Mouse (Mus musculus) limb, embryonic 12.5 days (tissue): ENCODE measurements at regions not wholly inside any gene's neighbourhood (a gene's known extent, or its start where the extent isn't known, plus 50 kb on each side); places are given as distances from the start of the nearest gene placed in this dataset.

Source experiments
- ATAC-seq: fragments of 200-750 bp; cut with Nextera tagmentation; 2 replicates; pipeline ENCODE4 v1.8.0; 2017; ENCODE audit warnings: low read depth, moderate TSS enrichment; ENCODE audit not compliant: insufficient number of reproducible peaks, insufficient read depth, low FRiP score, low TSS enrichment
- H3K27ac ChIP-seq: fragments of 300-500 bp; sonication (generic); 2 replicates; pipeline ENCODE4 v1.5.1; 2016; ENCODE audit warnings: mild to moderate bottlenecking, moderate library complexity
- H3K27me3 ChIP-seq: fragments of 300-500 bp; sonication (generic); 2 replicates; pipeline ENCODE4 v1.6.1; 2016; ENCODE audit warnings: mild to moderate bottlenecking, moderate library complexity
- H3K36me3 ChIP-seq: fragments of 300-500 bp; sonication (generic); 2 replicates; pipeline ENCODE4 v1.6.1; 2016; ENCODE audit warnings: mild to moderate bottlenecking, moderate library complexity
- H3K4me1 ChIP-seq: fragments of 300-500 bp; sonication (generic); replicated peaks from 2 replicates; pipeline ENCODE4 v1.6.1; 2016
- H3K4me2 ChIP-seq: fragments of 300-500 bp; sonication (generic); 2 replicates; pipeline ENCODE4 v1.6.1; 2016; ENCODE audit warnings: mild to moderate bottlenecking, moderate library complexity
- H3K4me3 ChIP-seq: fragments of 300-500 bp; sonication (generic); replicated peaks from 2 replicates; pipeline ENCODE4 v1.5.1; 2016; ENCODE audit warnings: mild to moderate bottlenecking
- H3K9ac ChIP-seq: fragments of 300-500 bp; sonication (generic); replicated peaks from 2 replicates; pipeline ENCODE4 v1.6.1; 2016; ENCODE audit warnings: mild to moderate bottlenecking, moderate library complexity
- H3K9me3 ChIP-seq: fragments of 300-500 bp; sonication (generic); 2 replicates; pipeline ENCODE4 v1.6.1; 2016; ENCODE audit warnings: mild to moderate bottlenecking, moderate library complexity
- WGBS: fragments of 180-500 bp; shearing (Covaris S2); methylation state at CpG from one replicate; pipeline ENCODE4 v1.1.7; 2016; 5-methylcytosine and 5-hydroxymethylcytosine counted together

- Histone ChIP-seq H3K4me2 (no peak overlapping the region), H3K36me3 (no peaks in the 10 kb centered on the region), H3K9me3 (no peaks in the 10 kb centered on the region), H3K27ac (no peak overlapping the region), H3K9ac (no peak overlapping the region), H3K4me1 (no peaks in the 10 kb centered on the region), H3K4me3 (no peak overlapping the region), H3K27me3 (no peaks in the 10 kb centered on the region)
- ATAC-seq = no peak
- WGBS = 77% methylated on average over 5 of the region's 5 CpGs
Observed at GRCm38 (mm10) chr8:56767034-56767433, 216.1 kb downstream of the Fbxo8 start.

- no peak overlapping the region for H3K27ac ChIP-seq
- WGBS = 72% methylated on average over 2 of the region's 2 CpGs
- no peaks in the 10 kb centered on the region for H3K27me3 ChIP-seq
- no peak for ATAC-seq
- H3K4me3 ChIP-seq = no peak overlapping the region
- no peak overlapping the region for H3K9ac ChIP-seq
- H3K9me3 ChIP-seq = no peaks in the 10 kb centered on the region
- no peak overlapping the region for H3K4me2 ChIP-seq
- H3K36me3 ChIP-seq = no peaks in the 10 kb centered on the region
- no peaks in the 10 kb centered on the region for H3K4me1 ChIP-seq
Observed at GRCm38 (mm10) chr8:56784441-56784840, 233.6 kb downstream of the Fbxo8 start.

DNA sequence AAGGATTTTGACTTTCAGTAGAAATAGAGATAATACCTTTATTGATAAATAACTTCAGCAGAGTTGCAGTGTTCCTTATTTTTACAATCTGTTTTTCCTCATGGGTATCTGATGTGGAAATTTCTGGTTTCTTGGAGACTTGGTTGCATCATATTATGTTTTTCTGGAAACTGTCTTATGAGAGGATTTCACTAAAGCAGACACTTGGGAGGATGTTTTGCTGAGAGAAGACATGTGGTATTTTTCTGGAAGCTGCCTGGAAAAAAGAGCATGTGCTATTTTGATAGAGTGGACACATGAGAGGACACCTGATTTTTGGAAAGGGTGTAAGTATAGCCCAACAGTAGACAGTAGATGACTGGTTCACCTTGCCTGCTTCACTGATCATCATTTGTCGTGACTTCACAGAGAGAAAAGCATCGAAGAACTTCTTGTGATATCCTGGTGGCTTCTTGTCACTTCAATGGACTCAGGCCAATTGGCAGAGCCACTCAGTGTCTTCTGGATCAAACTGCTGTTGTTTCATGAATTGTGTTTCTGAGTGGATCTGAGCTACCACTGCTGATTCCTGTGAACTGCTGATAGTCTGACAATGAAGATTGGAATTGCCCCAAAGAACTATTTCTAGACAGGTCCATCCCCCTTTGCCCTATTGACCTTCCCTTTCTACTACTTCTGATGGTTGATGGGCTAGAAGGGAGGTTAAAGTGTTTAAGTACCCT is 238.8 kb downstream of the Fbxo8 start:
- H3K9me3 ChIP-seq = no peaks in the 10 kb centered on the region
- H3K27me3 ChIP-seq = no peaks in the 10 kb centered on the region
- no peak overlapping the region for H3K27ac ChIP-seq
- no peaks in the 10 kb centered on the region for H3K36me3 ChIP-seq
- no peak for ATAC-seq
- 87% methylated on average over 2 of the region's 2 CpGs for WGBS
- no peak overlapping the region for H3K9ac ChIP-seq
- no peaks in the 10 kb centered on the region for H3K4me1 ChIP-seq
- H3K4me3 ChIP-seq = no peak overlapping the region
- H3K4me2 ChIP-seq = no peak overlapping the region

DNA sequence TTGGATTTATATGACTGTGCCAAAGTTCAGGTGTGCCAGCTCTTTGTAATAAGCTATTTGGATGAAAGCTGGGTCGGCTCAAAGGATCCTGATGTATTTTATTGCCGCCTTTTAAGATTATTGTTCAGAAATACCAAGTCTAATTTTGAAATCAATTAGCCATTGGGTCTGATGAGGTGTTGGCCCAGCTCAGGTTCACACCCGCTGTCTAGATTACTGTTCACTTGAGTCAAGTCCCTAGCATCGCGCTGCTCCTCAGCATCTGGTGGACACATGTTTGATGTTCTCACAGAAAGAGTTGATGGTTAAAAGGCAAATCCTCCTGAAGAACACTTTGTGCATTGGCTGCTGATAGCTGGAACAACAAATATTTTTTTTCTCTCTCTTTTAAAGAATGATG is 281.8 kb downstream of the Fbxo8 start:
- Histone ChIP-seq H3K9me3 (no peaks in the 10 kb centered on the region), H3K27me3 (no peaks in the 10 kb centered on the region), H3K27ac (0 out of 2 replicates have a peak overlapping the region, but pooled peaks have one; percentile 4), H3K36me3 (no peaks in the 10 kb centered on the region), H3K4me1 (peaks cover 18% of the 10 kb centered on the region), H3K4me2 (no peak overlapping the region), H3K4me3 (no peak overlapping the region), H3K9ac (no peak overlapping the region)
- 23% methylated on average over 5 of the region's 5 CpGs for WGBS
- peak; percentile 52; the same call in 1 of the 2 replicates for ATAC-seq

DNA sequence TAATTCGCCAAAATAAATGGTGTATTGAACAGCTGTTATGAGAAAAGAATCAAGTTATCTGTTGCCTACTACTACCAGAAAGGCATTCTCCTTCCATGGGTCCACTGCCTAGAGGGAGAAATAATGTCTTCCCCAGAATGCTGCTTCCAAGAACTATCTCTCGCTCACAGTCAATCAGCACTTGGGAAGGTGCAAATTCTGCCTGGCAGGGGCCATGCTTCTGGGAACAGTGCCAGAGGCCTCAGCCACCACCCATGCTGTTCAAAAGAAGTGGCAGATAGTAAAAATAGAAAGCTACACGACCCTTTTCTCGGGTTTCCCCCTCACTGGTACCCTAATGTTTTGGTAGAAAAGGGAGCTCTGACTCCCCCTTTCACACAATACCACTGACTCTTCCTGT is 282.2 kb downstream of the Fbxo8 start:
- Histone ChIP-seq H3K4me1 (peaks cover 18% of the 10 kb centered on the region), H3K27ac (no peak overlapping the region), H3K9ac (no peak overlapping the region), H3K4me2 (no peak overlapping the region), H3K4me3 (no peak overlapping the region), H3K36me3 (no peaks in the 10 kb centered on the region), H3K9me3 (no peaks in the 10 kb centered on the region), H3K27me3 (no peaks in the 10 kb centered on the region)
- 23% methylated on average over 4 of the region's 4 CpGs for whole genome bisulfite sequencing
- no peak for ATAC-seq

DNA sequence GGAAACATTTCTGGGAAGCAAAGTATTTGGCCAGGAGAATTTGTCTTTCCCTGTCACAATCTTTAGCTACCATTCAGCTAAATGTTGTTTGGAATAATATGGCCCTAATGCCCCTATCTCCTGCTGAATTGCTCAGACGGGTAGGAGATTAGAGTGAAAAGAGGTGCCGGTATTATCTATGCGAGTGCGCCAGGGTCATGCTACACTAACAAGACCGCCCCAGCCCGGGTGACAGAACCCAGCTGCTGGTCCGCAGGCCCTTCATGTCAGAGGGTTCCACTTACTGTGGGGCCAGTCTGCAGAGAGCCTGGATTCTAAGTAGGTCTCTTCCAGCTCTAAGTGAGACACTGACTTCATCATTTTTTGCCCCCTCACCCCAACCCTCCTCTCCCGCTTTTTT is 332.6 kb downstream of the Fbxo8 start:
- Histone ChIP-seq H3K4me1 (no peaks in the 10 kb centered on the region; the same call in 1 of the 2 replicates), H3K27me3 (no peaks in the 10 kb centered on the region), H3K4me3 (no peak overlapping the region), H3K4me2 (no peak overlapping the region), H3K9ac (no peak overlapping the region), H3K9me3 (no peaks in the 10 kb centered on the region), H3K36me3 (no peaks in the 10 kb centered on the region), H3K27ac (no peak overlapping the region)
- no peak for ATAC-seq
- WGBS = 30% methylated on average over 8 of the region's 8 CpGs

DNA sequence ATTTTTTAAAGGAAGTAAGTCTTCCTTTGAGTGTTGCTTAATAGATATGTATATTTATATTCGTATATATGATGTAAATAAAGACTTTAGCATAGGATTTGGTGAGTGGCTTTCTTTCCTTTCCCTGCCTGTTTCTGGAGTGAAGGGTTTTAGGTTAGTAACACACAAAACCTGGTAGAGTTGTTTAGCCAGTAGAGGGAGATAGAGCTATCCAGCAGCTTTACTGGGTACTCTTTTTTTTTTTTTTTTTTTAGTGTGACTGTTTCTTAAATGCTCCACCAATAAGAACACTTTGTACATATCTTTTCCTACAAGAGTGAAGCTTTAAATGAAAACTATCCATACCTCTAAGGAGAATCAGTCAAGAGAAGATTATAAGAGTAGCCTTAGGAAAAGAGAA is 333.3 kb downstream of the Fbxo8 start:
- ATAC-seq = no peak
- H3K9me3 ChIP-seq = no peaks in the 10 kb centered on the region
- no peaks in the 10 kb centered on the region; the same call in 1 of the 2 replicates for H3K4me1 ChIP-seq
- 10% methylated on average over 1 of the region's 1 CpGs for WGBS
- no peak overlapping the region for H3K4me3 ChIP-seq
- no peak overlapping the region for H3K9ac ChIP-seq
- H3K27me3 ChIP-seq = no peaks in the 10 kb centered on the region
- no peaks in the 10 kb centered on the region for H3K36me3 ChIP-seq
- no peak overlapping the region for H3K4me2 ChIP-seq
- no peak overlapping the region for H3K27ac ChIP-seq

DNA sequence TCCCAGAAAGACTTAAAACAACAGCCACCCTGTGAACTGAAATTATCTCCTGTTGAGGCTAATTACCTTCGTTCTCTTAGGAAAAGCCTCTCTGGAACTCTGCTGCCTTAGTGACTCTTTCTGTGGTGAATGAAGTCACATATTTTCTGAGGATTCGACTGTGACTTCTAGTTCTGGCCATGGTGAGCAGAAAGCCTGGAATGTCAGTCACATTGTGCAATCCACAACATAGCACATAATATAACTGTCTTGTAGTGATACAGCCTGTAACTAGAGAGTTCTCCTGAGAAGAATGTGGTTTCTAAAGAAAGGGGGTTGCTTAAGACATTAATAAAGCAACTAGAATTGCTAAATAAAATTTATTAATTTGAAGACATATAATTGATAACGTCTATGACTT is 342.7 kb downstream of the Fbxo8 start:
- no peak for ATAC-seq
- no peaks in the 10 kb centered on the region for H3K9me3 ChIP-seq
- no peaks in the 10 kb centered on the region for H3K4me1 ChIP-seq

GRCm38 (mm10) chr8:56915362-56915761 is 364.5 kb downstream of the Fbxo8 start:
- Histone ChIP-seq H3K4me2 (no peak overlapping the region), H3K4me3 (no peak overlapping the region), H3K4me1 (no peaks in the 10 kb centered on the region), H3K27me3 (no peaks in the 10 kb centered on the region), H3K27ac (no peak overlapping the region), H3K9me3 (no peaks in the 10 kb centered on the region), H3K36me3 (no peaks in the 10 kb centered on the region), H3K9ac (no peak overlapping the region)
- peak; percentile 75 for ATAC-seq
- WGBS = 38% methylated on average over 5 of the region's 5 CpGs

More for the DNA sequence above, 342.7 kb downstream of the Fbxo8 start:
- H3K4me3 ChIP-seq = no peak overlapping the region
- H3K4me2 ChIP-seq = no peak overlapping the region
- no peak overlapping the region for H3K9ac ChIP-seq
- 46% methylated on average over 3 of the region's 3 CpGs for WGBS
- H3K36me3 ChIP-seq = no peaks in the 10 kb centered on the region
- no peaks in the 10 kb centered on the region for H3K27me3 ChIP-seq
- H3K27ac ChIP-seq = no peak overlapping the region

GRCm38 (mm10) chr8:56915989-56916388 is 365.1 kb downstream of the Fbxo8 start:
- no peak overlapping the region for H3K27ac ChIP-seq
- H3K4me3 ChIP-seq = no peak overlapping the region
- H3K4me1 ChIP-seq = no peaks in the 10 kb centered on the region
- WGBS = 42% methylated on average over 5 of the region's 5 CpGs
- ATAC-seq = no peak
- no peak overlapping the region for H3K9ac ChIP-seq
- no peaks in the 10 kb centered on the region for H3K9me3 ChIP-seq
- H3K36me3 ChIP-seq = no peaks in the 10 kb centered on the region
- H3K27me3 ChIP-seq = no peaks in the 10 kb centered on the region
- no peak overlapping the region for H3K4me2 ChIP-seq

DNA sequence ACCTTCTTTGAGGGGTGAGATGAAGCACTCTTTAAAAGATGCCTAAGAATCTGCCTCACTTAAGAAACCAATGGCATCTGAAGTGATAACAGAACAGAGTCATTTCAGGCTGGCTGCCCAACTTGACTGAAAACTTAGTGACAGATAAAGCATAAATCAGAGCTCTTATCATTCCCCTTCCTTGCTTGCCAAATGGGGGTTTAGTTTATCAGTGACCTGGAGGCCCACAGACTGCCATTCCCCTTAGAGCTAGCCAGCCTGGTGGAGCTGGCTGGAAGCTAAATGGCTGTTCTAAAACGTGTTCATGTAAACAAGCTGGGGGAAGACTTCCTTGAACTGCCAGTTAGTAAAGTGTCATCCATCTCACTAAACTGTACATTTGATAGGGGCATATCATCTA is 373.8 kb downstream of the Fbxo8 start:
- Histone ChIP-seq H3K4me3 (no peak overlapping the region), H3K27ac (no peak overlapping the region), H3K4me1 (no peaks in the 10 kb centered on the region), H3K27me3 (no peaks in the 10 kb centered on the region), H3K9me3 (no peaks in the 10 kb centered on the region), H3K4me2 (no peak overlapping the region), H3K36me3 (no peaks in the 10 kb centered on the region), H3K9ac (no peak overlapping the region)
- ATAC-seq = no peak
- 6% methylated on average over 1 of the region's 1 CpGs for WGBS

DNA sequence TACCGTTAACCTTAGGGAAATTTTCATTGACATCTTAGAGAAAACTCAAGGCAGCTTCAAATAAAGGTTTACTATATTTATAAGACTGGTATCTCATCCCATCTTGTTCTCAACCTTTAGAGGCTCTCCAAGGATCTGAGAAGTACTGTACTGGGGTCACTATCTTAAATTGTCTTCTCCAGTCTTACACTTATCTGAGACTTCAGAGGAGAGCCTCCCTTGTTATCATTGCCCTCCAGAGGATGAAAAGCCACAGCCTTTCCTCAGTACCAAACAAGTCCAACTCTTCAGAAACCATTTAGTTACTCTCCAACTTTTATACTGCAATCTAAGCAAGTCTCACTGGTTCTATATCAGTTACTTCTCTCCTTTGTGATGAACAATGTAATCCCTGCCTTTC is 376.3 kb downstream of the Fbxo8 start:
- Histone ChIP-seq H3K4me3 (no peak overlapping the region), H3K4me2 (no peak overlapping the region), H3K36me3 (no peaks in the 10 kb centered on the region), H3K4me1 (no peaks in the 10 kb centered on the region), H3K9me3 (no peaks in the 10 kb centered on the region), H3K9ac (no peak overlapping the region), H3K27ac (no peak overlapping the region), H3K27me3 (no peaks in the 10 kb centered on the region)
- 98% methylated on average over 1 of the region's 1 CpGs for WGBS
- no peak for ATAC-seq
